Mouse (Mus musculus) activated CD4-positive, CD25-positive, alpha-beta regulatory T cell (primary cell): Measurements from ENCODE around the gene Lrrc49. TPM values are rescaled to one million over a fixed set of nuclear protein-coding genes. Genes with fewer than 3 reads are reported as not detected.

Source experiments
- polyA plus RNA-seq, 2 experiments: library from polyadenylated mRNA; unstranded; fragments of 100-300 nt; shearing (Covaris generic); gene quantifications; one replicate each; pipeline ENCODE4 v1.2.1; 2017

Lrrc49 gene
- under 1 TPM; 0.56 to 1.00 TPM for polyA plus RNA-seq

GRCm38 (mm10) chr9:60687891-60688324 is at the start of gene Lrrc49:
TSS of gene Lrrc49 (minus strand) at chr9:60688158.

GRCm38 (mm10) chr9:60712771-60713541 is 25.0 kb upstream of the Lrrc49 start, which contains the start of gene Larp6:
TSS of gene Larp6 (plus strand) at chr9:60712989.

GRCm38 (mm10) chr9:60521806-60522264 is 166.1 kb downstream of the Lrrc49 start, which contains the start of gene Thsd4:
TSS of gene Thsd4 (minus strand) at chr9:60522046.

Other genes with a start within 250 kb of the Lrrc49 start
- under 1 TPM in 1 of 2 experiments, not detected in 1; 0.41 TPM for gene Thsd4, start 166.1 kb downstream of the Lrrc49 start, polyA plus RNA-seq
- under 1 TPM in 1 of 2 experiments, not detected in 1; 0.18 TPM for gene Larp6, start 24.8 kb upstream of the Lrrc49 start, polyA plus RNA-seq
- gene Uaca, start 106.4 kb upstream of the Lrrc49 start, polyA plus RNA-seq: under 1 TPM in 1 of 2 experiments, not detected in 1; 0.04 TPM